Mouse (Mus musculus) macrophage (primary cell): ENCODE data around the gene Gabrb1. TPM values are rescaled to one million over a fixed set of nuclear protein-coding genes. Genes with fewer than 3 reads are reported as not detected.

Experiments used
- H3K27ac ChIP-seq: fragments of 350-480 bp; formaldehyde crosslinking; 2 replicates; pipeline ENCODE4 v1.9.0; 2021
- H3K36me3 ChIP-seq: fragments of 350-480 bp; formaldehyde crosslinking; 2 replicates; pipeline ENCODE4 v1.9.0; 2021; ENCODE audit errors: inconsistent target
- H3K4me3 ChIP-seq: fragments of 350-480 bp; formaldehyde crosslinking; 2 replicates; pipeline ENCODE4 v1.9.0; 2021; ENCODE audit errors: inconsistent target
- H3K79me2 ChIP-seq: fragments of 350-480 bp; formaldehyde crosslinking; 2 replicates; pipeline ENCODE4 v1.9.0; 2021; ENCODE audit errors: inconsistent target
- WGBS: methylation state at CpG from one replicate; pipeline ENCODE4 v1.1.7; 2026; ENCODE audit warnings: inconsistent platforms; ENCODE audit not compliant: missing documents; 5-methylcytosine and 5-hydroxymethylcytosine counted together
- polyA plus RNA-seq: library from polyadenylated mRNA; stranded (reverse); fragments of 250-400 nt; gene quantifications from 3 replicates; pipeline ENCODE4 v1.2.4, GENCODE M21; 2018; ENCODE audit warnings: inconsistent platforms

The Gabrb1 gene
- polyA plus RNA-seq, 1 experiment from 2014 or later = not detected

DNA sequence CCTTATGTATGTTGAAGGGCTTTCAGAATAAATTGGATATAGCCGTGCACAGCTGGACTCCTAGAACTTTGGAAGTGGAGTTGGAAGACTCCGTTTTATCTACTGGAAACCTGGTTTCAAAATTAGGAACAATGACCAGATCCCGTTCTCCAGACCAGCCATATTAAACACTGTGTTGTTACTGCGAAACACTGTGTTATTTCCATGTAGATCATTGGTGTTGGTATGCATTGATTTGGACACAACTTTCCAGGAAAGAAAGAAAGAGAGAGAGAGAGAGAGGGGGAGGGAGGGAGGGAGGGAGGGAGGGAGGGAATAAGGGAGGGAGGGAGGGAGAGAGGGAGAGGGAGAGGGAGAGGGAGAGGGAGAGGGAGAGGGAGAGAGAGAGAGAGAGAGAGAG lies 517.1 kb downstream of the Gabrb1 start:
- Histone ChIP-seq H3K79me2 (no peaks in the 10 kb centered on the region), H3K27ac (no peak overlapping the region), H3K36me3 (no peaks in the 10 kb centered on the region), H3K4me3 (no peak overlapping the region)
- 99% methylated on average over 4 of the region's 4 CpGs for WGBS

DNA sequence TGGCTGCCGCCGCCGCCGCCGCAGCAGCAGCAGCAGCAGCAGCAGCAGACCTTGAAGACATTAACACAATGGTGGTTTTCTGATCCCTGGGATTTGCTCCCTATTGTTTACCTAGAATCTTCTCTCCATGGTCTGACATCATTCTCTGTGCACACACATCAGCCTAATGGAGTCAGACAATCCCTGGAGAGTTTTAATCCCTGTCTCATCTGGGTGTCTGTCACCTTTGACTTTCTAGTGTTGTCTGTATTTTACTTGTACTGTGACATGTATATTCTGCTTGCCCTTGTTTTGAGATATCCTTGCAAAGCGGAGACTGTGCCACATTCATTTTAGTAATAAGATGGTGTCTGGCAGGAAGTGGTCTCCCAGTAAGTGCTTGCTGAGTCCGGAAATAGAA lies 517.6 kb downstream of the Gabrb1 start:
- Histone ChIP-seq H3K36me3 (no peaks in the 10 kb centered on the region), H3K79me2 (no peaks in the 10 kb centered on the region), H3K27ac (no peak overlapping the region), H3K4me3 (no peak overlapping the region)
- 90% methylated on average over 7 of the region's 7 CpGs for WGBS

DNA sequence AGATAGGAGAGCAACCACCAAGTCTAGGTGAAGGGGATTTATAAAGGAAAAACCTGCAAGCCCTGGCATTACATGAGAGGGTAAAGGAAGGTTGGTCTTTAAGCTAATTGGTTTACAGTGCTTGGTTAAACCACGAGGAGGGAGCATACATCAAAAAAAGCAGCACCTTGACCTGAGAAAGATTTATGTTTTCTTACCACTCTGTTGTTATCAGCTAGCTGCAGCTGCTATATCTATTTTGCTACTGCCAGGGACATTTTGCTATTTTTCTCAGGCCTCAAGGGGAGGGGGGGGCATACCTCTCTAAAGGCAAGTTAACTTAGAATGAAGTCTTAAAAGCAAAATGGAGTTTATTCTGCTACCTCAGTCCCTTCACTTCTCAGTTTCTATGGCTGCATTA lies 523.3 kb downstream of the Gabrb1 start:
- Histone ChIP-seq H3K36me3 (no peaks in the 10 kb centered on the region), H3K4me3 (no peak overlapping the region), H3K27ac (no peak overlapping the region), H3K79me2 (no peaks in the 10 kb centered on the region)
- 33% methylated on average over 1 of the region's 1 CpGs for WGBS

DNA sequence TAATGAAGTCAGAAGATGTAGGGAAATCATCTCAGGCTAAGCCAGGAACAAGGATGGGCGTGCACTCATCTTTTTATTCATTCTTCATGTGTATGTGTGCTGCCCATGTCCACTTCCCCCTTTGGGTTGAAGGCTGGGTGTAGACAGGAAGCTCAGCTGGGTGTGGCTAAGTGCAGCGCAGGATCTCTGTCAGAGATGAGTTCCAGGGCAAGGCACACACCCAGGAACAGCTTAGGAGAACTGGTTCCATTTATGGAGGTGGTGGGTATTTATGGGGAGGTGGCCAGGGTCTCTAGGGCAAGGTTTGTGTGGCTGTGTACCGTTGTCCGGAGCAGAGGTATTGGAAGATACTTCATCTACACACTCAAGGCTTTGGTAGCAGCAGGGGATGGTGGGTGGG lies 524.9 kb downstream of the Gabrb1 start:
- no peaks in the 10 kb centered on the region for H3K36me3 ChIP-seq
- WGBS = 29% methylated on average over 4 of the region's 4 CpGs
- peak overlapping the region; percentile 82 for H3K27ac ChIP-seq
- H3K79me2 ChIP-seq = no peaks in the 10 kb centered on the region
- H3K4me3 ChIP-seq = peak overlapping the region; percentile 23; the same call in 1 of the 2 replicates

DNA sequence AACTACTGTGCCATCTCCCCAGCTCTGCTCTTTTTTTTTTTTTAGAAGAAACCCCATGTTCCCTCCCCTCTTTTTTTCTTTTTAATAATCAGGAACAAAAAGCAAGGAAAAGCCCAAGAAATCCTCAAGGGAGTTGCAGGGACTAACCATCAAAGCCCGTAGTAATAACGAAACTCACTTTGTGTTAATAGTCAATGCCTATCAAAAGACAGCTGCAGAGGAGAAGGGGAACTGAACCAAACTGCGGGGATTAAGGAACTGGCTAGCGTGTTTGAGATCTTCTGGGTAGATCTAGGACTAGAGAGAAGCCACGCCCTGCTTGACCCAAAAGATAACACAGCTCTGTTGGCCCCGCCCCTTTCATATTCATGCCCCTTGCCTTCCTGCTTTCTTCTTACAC lies 526.0 kb downstream of the Gabrb1 start:
- H3K36me3 ChIP-seq = no peaks in the 10 kb centered on the region
- peak overlapping the region; percentile 82 for H3K27ac ChIP-seq
- H3K4me3 ChIP-seq = peak overlapping the region; percentile 23
- no peaks in the 10 kb centered on the region for H3K79me2 ChIP-seq
- WGBS = 4% methylated on average over 6 of the region's 6 CpGs

DNA sequence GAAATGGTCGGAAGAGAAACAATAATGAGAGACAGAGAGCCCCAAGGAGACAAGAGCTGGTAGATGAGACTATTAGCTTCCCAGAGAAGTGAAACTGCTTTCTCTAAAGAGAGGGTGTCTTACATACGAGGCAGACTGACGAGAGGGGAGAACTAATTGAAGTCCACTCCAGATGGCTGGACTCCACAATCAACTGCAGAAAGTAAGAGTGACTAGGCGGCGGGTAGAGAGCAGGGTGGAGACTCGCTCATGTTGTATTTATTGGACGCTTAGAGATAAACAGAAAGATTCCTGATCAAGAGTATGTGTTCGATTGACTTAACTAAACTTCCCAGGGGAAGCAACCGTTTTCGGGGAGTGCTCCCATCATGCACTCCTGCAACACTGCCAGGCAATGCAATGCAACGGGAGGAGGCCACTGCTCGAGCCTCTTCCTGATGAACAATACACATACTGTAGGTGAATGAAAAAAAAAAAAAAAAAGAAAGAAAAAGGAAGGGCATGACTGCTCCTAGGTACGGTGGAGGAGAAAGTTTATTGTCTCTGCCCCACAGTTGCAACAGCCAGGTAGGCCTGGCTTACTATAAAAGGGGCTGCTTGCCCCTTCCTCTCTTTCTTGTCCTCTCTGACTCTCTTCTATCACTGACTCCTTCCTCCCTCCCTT lies 526.7 kb downstream of the Gabrb1 start:
- WGBS = 46% methylated on average over 13 of the region's 13 CpGs
- Histone ChIP-seq H3K27ac (peak overlapping the region; percentile 82), H3K79me2 (no peaks in the 10 kb centered on the region), H3K36me3 (no peaks in the 10 kb centered on the region), H3K4me3 (peak overlapping the region; percentile 19)

DNA sequence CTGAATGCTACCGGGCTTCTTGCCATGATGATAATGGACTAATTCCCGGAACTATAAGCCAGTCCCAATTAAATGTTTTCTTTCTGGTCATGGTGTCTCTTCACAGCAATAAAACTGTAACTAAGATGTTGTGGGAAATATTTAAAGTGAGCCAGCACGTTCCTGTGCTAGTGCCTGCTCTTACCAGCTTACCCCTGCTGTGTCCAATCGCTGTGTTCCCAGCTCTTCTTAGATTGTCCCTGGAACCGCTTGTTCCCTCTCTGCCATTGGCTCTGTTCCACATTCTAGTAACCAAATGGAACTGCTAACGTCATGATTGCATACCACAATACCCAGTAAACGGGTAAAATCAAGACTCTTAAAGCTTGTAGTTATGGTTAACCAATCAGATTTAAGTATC lies 533.2 kb downstream of the Gabrb1 start:
- no peaks in the 10 kb centered on the region for H3K79me2 ChIP-seq
- no peak overlapping the region for H3K4me3 ChIP-seq
- no peaks in the 10 kb centered on the region for H3K36me3 ChIP-seq
- 97% methylated on average over 7 of the region's 7 CpGs for WGBS
- H3K27ac ChIP-seq = no peak overlapping the region

DNA sequence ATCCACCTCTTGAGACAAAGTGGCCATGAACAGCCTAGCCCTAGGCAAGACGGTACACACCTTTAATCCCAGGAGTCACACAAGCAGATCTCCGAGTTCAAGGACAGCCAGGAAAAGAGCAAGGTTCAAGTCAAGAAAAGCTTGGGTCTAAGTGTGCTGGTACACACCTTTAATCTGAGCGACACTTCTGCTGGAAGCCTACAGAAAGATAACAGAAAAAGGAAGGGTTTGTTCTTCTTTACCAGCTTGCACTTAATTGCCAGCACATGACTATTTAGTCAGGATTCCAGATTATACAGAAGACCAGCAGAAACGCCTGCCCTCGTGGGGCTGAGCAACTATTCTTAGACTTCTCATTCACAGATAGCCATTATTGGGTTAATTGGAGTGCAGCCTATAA lies 534.0 kb downstream of the Gabrb1 start:
- Histone ChIP-seq H3K79me2 (no peaks in the 10 kb centered on the region), H3K36me3 (no peaks in the 10 kb centered on the region), H3K4me3 (no peak overlapping the region), H3K27ac (no peak overlapping the region)
- WGBS = 85% methylated on average over 5 of the region's 5 CpGs

DNA sequence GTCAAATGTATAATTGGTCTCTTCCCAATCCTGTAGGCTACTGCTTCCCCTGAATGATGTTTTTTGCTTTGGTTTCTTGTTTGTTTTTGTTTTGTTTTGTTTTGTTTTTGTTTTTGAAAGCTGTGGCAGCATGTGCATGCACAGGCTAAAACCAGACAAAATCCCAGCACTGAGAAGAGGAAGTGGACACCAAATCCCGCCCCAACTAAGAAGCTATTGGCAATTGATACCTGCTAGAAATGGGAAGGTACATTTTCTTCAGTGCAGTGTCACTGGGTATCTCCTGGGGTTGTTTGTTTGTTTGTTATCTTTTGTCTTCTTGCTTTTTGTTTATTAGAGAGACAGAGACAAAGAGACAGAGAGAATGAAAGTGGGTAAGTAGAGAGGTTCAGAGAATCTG lies 537.5 kb downstream of the Gabrb1 start:
- WGBS = 75% methylated on average over 1 of the region's 1 CpGs
- H3K36me3 ChIP-seq = no peaks in the 10 kb centered on the region
- H3K79me2 ChIP-seq = no peaks in the 10 kb centered on the region
- no peak overlapping the region for H3K4me3 ChIP-seq
- no peak overlapping the region for H3K27ac ChIP-seq

Other genes with a start within 250 kb of the Gabrb1 start
- gene Cox7b2, start 109.9 kb upstream of the Gabrb1 start, polyA plus RNA-seq = not detected in 3 replicates
- gene Gabra4, start 195 bp downstream of the Gabrb1 start, polyA plus RNA-seq = not detected in 3 replicates